Mouse (Mus musculus): ENCODE data around the gene Casp8.
"Not testable (repeated sequence)": the region's sequence is repeated elsewhere in the genome, so short reads cannot be mapped to it uniquely, and the experiment has no call there.

Gene Casp8

DNA sequence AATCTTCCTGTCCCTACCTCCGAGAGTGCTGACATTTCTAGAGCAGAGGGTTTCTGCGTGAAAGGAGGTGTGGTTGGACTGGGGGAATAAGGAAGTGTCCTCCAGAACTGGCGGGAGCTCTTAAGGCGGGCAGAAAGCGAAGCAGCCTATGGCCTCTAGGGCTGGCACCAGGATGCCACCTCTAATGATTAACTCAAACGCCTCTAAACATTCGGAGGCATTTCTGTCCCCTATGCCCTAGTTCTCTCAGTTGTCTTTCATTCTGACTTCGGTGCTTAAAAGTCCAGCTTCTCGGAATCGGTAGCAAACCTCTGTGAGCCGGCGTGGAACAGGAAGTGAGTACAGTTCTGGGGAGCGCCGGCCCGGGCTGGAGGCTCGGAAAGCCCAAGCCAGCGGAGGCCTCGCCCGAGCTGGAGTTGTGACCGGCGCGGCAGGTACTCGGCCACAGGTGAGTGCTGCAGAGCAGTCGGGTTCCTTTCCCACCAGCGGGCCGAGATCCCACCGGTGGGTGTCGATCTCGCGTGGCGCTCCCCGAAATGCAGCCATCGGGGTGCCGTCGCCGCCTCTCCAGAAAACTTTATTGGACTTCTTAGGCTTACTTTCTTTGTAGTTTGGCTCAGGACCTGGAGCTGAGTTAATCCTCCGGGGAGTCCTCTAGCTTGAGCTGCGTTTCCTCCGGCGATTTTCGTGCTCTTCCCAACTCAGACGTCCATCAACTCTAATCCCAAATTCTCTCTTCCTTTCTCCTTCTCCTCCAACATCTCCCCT, at the start of gene Casp8:
Gene Casp8 (plus strand): TSS at position 84 of the 768 bp plus-strand sequence.
- DNase-seq (ENCODE audit: low spot score in 2 of 2), result peak; percentile 60 to 62

DNA sequence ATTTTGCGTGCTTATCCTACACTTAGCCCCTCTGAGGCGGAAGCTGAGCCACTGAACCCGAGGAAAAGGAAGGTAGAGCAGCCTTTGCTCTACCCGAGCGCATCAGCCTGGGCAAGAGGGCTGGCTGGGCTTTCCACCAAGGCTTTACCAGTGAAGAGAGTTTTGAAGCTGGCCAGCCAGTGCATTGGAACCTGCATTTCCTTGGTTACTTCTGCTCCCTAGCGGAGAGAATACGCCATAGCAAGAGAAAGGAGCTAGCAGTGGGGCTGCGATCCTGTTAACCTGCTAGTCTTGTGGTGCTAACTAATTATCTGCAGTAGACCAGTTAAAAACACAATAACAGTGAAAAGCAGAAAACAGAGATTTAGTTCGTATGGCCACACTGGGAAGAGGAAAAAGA, 48.3 kb upstream of the Casp8 start:
- peak in 1 of 2 experiments; percentile 28 for DNase-seq (ENCODE audit: low spot score in 2 of 2)

DNA sequence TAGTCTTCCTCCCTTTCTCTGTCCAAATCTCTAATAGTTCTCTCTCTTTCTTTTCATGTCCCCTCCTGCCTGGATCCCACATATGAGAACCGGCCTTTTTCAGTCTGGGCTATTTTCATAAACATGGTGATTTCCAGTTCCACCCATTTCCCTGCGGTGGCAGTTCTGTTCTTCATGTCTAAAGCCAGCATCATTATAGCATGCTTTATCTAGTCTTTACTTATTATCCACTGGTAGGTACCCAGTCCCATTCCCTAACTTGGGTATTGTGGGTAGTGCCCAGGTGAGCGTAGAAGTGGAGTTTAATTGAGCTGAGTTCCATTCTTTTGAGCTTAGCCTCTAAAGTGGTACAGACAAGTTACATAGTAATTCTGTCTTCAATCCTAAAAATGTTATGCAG, 35.7 kb upstream of the Casp8 start:
- no peak for DNase-seq (ENCODE audit: low spot score in 2 of 2)

DNA sequence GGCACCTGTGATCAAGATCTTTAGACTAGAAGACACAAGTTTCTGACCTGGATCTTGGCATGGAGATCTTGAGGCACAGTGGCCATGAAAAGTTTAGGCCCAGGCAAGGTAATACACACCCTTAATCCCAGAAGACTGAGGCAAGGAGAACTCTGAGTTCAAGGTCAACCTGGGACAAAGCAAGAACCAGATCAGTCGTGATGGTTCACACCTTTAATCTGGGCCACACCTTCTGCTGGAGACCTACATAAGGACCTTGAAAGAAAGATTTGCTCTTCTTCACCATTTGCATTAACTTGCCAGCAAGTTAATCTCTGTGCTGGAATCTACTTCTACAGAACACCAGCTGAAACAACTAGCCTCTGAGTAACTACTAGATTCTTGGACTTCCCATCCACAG, 34.6 kb upstream of the Casp8 start:
- no peak for DNase-seq (ENCODE audit: low spot score in 2 of 2)

DNA sequence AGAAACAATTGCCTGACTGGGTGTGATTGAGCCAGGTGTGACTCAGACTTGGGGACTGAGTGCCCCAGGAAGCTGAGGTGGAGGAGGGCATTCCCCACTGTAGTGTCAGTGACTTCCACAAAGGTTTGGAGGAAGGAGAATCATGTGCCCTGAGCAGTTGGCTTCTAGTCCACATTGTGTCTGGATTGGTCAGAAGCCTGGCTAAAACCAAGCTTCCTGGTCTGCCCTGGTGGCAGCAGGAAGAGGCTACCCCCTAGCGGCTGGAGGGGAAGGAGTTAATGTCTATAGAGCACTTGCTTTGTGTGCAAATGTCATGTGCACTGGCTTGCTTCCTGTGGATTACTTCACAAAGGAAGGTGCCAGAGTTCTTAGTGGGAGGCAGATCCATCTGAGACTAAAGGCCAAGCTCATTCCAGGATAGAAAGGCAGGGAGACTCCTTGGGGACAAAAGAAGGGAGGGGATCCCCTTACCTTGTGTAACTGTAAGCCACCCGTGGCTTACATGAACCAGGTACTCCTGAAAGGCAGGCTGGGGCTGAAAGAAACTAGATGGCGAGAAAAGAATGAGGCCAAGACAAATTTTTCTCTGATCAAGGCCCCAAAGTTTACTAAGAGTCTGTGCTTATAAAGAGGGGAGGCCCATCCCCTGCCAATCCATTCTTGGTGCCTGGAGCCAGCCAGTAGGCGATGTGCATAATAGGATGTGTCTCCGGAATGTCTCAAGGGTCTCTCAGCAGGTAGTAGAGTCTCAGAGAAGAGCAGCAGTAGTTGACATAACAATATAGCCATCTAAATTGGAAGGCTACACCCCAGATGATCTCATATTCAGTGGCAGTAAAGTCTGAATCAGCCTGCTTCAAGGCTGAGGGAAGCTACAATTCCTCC, 33.5 kb upstream of the Casp8 start:
- peak in 1 of 2 experiments; percentile 45 for DNase-seq (ENCODE audit: low spot score in 2 of 2)

DNA sequence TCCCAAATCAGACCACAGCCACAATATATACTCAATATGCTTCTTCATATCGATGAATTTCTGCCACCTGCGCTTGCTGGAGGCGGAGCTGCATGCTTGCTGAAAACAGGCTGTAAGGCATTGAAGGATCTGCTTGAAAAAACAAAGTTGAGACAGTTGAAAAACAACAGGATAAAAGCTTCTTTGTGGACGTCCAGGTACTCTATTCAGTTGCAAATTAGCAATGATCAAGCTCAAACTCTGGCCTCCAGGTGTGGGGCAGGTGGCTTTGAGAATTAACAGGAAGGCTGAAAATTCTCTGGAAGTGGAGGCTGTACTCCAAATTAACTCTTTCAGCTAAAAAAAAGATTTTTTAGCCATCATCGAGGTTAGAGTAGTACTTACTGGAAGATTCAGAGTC, 32.6 kb upstream of the Casp8 start:
- DNase-seq (ENCODE audit: low spot score in 2 of 2), result no peak

DNA sequence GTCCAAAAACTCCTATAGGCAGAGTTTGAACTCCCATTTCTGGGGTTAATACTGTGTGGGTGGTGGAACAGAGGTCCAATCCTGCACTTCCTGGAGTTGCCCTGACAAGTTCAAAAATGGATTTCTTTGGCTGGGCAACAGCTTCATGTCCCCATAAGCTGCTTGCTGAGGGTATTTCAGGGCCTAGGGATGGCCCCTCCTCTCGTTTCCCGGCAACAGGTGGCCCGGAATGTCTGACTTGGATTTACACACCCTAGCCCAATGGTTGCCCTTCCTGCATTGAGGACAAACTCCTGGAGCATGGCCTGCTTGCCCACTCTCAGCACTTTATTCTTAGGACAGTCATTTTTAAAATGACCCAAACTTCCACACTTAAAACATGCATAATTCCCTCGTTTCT, 28.7 kb upstream of the Casp8 start:
- not testable (repeated sequence) for DNase-seq (ENCODE audit: low spot score in 2 of 2)

DNA sequence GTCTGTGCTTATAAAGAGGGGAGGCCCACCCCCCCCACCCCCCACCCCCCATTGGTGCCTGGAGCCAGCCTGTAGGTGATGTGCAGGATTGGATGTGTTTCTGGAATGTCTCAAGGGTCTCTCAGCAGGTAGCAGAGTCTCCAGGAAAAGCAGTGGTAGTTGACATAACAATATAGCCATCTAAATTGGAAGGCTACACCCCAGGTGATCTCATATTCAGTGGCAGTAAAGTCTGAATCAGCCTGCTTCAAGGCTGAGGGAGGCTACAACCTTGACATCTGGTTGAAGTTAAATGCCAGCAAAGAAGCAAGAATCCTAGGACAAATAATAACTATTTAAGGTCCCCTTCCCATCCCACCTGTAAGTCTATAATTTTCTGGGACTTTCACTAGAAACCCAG, 26.0 kb upstream of the Casp8 start:
- no peak for DNase-seq (ENCODE audit: low spot score in 2 of 2)

DNA sequence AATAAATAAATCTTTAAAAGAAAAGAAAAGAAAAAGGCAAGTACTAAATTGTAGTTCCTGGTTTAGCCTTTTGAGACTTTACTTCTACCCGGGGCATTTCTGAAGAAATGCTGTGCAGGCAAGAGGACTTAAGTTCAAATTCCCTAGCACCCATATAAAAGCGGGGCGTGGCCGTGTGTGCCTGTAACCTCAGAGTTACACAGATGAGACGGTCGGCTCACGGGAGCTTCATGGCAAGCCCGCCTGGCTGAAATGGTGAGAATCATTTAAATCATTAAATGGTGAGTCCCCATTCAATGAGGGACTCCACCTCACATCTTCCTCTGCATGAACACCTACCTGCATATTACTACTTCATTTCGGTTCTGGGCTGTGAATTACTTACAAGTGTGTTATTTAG, 25.5 kb upstream of the Casp8 start:
- DNase-seq (ENCODE audit: low spot score in 2 of 2), result no peak

DNA sequence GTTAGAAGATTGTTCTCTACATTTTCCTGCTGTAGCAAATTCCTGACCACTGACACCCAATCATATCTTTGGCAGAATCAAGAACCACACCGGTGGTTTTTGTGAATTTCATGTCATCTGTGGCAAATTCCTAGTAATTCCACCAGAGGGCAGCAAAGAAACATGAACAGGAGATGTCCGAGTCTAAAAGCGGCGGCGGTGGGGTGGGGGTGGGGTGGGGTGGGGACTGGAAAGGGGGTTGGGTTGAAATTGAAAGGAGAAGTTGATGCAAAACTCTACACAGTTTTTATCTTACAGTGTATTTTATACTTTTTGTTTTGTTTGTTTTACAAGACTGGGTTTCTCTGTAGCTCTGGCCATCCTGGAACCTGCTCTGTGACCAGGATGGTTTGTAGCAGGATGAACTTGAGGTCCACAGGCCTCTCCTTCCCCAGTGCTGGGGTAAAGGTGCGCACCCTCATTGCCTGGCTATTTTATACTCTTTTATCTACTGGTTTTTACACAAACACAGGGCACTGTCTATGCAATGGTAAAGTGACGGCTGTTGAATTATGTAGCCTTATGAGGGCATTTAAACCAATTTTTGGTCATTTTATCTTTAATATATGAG, 25.0 kb upstream of the Casp8 start:
- DNase-seq (ENCODE audit: low spot score in 2 of 2), result peak in 1 of 2 experiments; percentile 54

DNA sequence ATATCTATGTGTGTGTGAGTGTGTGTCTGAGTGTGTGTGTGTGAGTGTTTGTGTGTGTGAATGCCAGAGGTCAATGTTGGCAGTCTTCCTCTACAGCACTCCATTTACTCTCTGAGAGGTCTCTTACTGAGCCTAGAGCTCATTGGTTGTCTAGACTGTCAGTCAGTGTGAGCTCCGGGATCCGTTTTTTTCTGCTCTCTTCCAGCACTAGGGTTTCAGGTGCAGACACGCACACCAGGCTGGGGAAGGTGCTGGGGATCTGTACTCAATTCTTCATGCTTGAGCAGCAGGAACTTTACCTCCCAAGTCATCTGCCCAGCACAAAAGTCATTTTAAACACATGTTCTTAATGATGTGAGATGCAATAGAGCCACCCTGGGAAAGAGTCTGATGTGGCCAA, 23.1 kb upstream of the Casp8 start:
- no peak for DNase-seq (ENCODE audit: low spot score in 2 of 2)

DNA sequence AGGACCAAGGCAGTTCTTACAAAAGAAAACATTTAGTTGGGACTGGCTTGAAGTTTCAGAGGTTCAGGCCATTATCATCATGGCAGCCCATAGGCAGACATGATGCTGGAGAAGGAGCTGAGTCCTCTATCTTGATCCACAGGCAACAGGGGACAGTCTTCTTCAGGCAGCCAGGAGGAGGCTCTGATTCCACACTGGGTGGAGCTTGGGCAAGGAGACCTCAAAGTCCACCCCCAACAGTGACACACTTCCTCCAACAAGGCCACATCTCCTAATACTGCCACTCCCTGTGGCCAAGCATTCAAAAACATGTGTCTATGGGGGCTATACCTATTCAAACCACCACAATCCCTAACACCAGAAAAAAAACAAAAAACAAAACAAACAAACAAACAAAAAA, 21.9 kb upstream of the Casp8 start:
- DNase-seq (ENCODE audit: low spot score in 2 of 2), result no peak

DNA sequence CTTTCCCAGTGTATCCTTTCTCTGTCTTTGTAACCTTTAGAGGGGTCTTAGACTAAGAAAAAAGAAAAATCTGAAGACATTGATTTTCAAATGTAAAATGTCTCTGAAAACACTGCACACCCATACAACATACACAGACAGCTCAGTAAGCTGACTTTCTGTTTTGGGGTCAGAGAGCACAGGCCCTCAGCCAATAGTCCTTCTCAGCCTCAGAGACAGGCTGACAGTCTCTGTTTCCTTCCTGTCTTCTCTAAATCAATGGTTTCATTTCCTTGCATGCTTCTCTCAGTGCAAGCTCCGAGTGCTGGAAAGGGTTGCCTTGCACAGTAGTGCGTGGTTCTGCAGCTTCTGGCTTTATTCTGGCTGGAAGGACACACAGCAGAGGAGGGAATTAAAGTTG, 21.3 kb upstream of the Casp8 start:
- no peak for DNase-seq (ENCODE audit: low spot score in 2 of 2)

DNA sequence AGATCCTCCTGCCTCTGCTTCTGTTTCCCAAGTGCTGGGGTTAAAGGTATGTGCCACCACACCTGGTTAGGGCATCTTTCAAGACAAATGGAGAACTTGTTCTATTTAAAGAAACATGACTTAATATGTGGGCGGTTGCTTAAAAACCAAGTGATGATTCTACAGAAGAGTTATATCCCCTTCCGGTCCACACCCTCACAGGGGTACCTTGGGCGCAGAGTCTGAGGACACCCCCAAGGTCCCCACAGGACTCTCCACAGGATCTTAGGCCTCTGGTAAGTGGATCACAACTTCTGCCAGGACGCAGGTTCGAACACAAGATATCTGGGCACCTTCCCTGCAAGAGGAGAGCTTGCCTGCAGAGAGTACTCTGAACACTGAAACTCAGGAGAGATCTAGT, 19.8 kb upstream of the Casp8 start:
- DNase-seq (ENCODE audit: low spot score in 2 of 2), result no peak

DNA sequence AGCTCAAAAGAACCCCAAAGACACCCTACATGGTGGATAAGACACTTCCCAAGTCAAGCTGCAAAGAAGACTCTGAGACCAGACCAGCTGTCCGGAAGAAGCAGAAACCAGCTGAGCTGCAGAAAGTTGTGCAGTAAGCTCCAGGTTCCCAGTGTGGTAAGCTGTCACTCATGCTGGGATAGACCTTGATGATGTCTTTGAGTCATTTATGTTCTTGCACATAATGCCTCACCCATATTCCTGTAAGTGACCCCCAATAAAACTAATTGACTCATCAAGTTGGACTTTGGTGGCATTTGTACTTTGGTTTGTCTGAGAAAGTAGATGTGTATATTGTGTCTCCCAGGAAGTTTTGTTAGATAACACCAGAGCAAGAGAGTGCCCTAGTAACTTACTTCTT, 17.6 kb upstream of the Casp8 start:
- DNase-seq (ENCODE audit: low spot score in 2 of 2), result no peak

DNA sequence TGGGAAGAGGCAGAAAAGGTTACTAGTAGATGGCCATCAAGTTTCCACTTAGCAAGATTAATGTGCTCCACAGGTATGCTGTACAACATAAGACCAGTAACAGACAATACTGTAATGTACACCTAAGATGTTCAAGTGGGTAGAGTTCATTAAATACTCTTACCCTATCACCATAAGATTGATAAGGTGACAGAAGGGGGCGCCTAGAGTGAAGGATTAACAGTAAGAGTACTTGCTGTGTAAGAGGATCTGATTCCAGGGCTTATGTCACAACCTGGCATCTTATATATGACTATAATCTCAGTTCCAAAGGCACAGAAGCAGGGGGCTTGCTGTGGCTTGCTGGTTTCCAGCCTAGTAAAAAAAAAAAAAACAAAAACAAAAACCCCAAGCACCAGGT, 16.9 kb upstream of the Casp8 start:
- peak in 1 of 2 experiments; percentile 30 for DNase-seq (ENCODE audit: low spot score in 2 of 2)

DNA sequence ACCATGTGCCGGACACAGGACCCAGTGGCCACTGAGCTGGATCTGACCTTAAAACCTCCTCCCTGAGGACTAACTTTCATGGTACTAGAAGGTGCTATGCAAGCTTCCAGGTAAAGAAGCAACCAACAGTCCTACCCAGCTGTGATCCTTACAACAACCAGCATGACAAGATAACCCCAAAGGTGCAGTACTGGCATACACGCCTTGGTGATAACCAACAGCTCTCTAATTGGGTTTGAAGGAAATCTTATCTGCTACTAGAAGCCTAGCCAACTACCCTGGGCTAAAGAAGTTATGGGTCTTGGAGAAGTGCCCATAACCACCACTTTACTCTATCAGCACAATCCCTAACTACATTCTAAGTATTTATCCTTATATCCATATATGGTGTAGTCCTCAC, 8.9 kb upstream of the Casp8 start:
- DNase-seq (ENCODE audit: low spot score in 2 of 2), result no peak

DNA sequence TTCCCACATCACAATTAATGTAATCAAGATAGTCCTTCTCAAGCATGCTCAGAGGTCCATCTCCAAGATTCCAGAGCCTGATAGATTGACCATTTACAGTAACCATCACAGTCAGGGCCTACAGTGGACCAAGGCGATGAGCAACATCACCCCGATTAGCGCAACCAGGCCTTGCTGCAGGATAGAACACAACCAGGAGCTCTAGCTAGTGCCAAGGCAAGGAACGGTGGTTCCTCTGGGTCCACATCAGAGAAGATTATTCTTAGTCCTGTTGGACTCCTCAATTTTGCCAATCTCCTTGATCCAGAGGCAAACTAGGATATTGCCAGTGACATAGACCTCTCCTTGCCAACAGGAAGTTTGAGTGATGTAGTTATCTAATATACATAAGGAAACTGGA, 6.8 kb upstream of the Casp8 start:
- DNase-seq (ENCODE audit: low spot score in 2 of 2), result no peak

DNA sequence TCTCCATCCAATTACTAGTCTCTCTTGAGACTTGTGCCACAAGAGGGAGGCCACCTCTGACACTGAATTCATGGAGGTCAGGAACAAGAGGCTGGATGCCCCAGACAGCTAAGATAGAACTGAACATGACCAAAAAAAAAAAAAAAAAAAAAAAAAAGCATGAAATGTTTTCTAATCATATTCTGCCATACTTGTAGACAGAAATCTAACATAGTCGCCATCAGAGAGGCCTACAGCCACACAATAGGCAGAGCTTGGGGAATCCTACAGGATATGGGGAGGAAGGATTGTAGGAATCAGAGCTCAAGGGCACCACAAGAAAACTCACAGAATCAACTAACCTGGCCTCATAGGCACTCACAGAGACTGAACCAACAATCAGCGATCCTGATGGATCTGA, 469 bp upstream of the Casp8 start:
- no peak for DNase-seq (ENCODE audit: low spot score in 2 of 2)

DNA sequence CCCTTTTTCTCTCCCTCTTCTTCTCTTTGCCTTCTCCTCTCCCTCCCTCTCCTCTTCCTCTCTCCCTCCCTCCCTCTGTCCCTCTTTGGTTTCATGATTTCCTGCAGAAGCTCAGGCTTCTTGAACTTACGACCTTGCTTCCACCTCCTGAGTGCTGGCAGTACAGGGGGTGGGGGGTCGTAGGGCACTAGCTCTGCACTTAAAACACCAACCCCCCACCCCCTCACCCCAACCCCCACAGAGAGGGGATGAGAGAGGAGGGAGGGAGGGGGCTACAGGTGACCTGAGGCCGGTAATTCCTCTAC, 837 bp downstream of the Casp8 start:
- DNase-seq (ENCODE audit: low spot score in 2 of 2), result no peak

DNA sequence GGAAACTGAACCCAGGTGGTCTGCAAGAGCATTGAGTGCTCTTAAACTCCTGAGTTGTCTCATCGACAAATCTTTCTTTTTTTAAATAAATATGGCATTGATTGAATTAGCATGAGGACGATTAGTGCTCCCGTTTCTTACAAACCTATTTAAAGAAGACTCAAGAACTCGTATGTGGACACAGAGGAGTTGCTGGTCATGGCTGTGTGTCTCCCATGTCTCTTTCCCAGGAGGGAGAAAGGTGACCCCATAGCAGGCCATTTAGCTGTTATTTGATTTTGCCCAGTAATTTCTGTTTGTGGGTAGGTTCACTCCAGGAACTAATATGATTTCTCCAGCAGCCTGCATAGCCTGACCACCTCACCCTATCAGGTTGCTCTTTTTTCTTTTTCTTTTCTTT, 1.7 kb downstream of the Casp8 start:
- DNase-seq (ENCODE audit: low spot score in 2 of 2), result no peak

DNA sequence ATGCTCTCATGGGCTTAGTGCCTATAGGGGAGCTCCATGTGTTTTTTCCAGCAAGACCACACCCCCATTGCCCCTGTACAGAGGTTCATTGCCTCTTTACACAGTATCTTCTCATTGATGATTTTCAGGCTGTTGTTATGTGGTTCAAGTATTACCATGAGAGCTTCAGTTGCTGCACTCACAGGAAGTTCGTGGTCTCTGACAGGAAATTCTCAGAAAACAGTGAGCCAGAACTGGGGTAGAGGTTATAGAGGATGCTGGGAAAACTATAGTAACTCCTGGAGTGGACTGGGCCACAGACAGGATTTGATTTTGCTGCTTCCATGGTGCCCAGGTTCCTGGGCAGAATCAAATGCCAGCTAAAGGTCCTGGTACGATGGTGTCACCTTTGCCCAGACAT, 2.2 kb downstream of the Casp8 start:
- DNase-seq (ENCODE audit: low spot score in 2 of 2), result no peak

DNA sequence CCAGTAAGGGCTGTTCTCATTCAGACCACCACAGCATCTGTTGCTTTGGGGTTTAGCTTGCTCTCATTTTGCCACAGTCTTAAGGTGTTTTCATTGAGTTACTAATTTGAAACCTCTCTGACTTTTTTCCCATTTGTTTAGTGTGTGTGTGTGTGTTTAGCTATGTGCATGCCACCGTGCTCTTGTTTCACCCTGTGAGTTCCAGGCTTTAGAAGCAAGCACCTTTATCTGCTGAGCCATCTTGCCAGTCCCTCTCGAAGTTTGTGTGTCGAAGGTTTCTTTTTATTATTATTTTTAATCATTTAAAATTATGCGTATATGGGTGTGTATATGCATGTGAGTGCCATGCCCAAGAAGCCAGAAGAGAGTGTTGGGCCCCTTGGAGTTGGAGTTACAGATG, 3.7 kb downstream of the Casp8 start:
- DNase-seq (ENCODE audit: low spot score in 2 of 2), result no peak

Data from spleen, postnatal 10 days (tissue).